10 mouse cellular contexts compared by ENCODE assay signal in the genomic region with DNA sequence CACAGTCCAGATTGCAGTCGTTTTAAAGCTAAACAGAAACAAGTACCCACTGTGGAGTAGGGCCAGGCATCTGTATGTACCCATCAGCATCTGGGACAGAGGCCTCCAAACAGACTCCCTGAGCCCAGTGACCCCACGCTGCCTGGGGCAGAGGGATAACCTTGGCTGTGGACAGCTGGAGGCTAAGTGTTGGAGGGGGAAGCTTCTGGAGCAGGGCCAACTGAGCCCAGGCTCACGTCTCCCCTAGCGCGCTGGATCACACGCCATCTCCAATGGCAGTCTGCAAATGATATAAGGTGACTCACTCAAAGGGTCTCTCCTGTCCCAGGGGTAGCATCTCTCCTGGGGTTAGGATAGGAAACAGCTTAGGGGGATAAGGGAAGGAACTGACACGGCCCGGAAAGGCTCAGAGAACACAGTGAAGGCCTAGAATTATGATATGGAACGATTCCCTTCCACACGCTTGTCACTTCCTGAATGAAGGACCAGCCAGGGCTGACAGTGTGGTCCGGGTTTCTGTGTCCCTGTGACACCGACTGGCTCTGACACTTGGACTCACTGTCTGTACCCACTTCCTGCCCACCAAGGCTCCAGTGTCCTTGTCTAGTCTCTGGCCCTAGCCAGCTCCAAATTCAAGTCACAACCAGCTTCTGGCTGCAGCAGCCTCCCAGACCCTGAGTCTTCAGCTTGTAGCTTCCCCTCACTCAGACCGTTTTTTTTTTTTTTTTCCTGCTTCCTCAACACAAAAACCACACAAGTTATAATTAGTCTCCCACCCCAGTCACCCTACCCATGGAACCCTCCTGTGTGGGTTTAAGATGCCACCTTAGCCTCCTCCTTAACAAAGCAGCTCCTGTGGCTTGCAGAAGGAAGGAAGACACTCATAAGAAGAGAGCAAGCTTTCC. TPM values are rescaled to one million over a fixed set of nuclear protein-coding genes. Genes with fewer than 3 reads are reported as not detected.
DNase-seq lines count a peak whose midpoint lies in the region; ATAC-seq lines count a peak whose summit lies in the region.
"Had no signal": no experiment of that assay in that cellular context is flagged by ENCODE, and none has a peak within 500 bp of the region (broad histone marks: within the 10 kb centered on the region; RNA-seq: fewer than 3 reads in every experiment).

No protein-coding gene starts in this region.

- no peaks in the 10 kb centered on the region for H3K27me3 ChIP-seq in heart, embryonic 15.5 days
- no peaks in the 10 kb centered on the region for H3K27me3 ChIP-seq in midbrain, embryonic 10.5 days (ENCODE audit: low read depth, poor library complexity, severe bottlenecking)
- H3K27me3 ChIP-seq in midbrain, embryonic 11.5 days (ENCODE audit: control insufficient read depth, insufficient read depth, low read length) = no peaks in the 10 kb centered on the region
- H3K27me3 ChIP-seq: forebrain, embryonic 15.5 days had no signal

- no peak overlapping the region for H3K4me3 ChIP-seq in heart, embryonic 15.5 days
- H3K4me3 ChIP-seq in midbrain, embryonic 10.5 days = no peak overlapping the region
- no peak overlapping the region for H3K4me3 ChIP-seq in midbrain, embryonic 11.5 days (ENCODE audit: low read depth, low read length)
- H3K4me3 ChIP-seq in brown adipose tissue, adult 24 weeks (ENCODE audit: insufficient read depth, low read depth, low read length) = no peak overlapping the region
- H3K4me3 ChIP-seq: forebrain, embryonic 15.5 days had no signal

- peak overlapping the region; percentile 54 for H3K27ac ChIP-seq in heart, embryonic 15.5 days
- 0 out of 2 replicates have a peak overlapping the region, but pooled peaks have one; percentile 29 for H3K27ac ChIP-seq in midbrain, embryonic 10.5 days (replicated peaks)
- H3K27ac ChIP-seq in midbrain, embryonic 11.5 days (ENCODE audit: low read depth, low read length) = no peak overlapping the region
- H3K27ac ChIP-seq in brown adipose tissue, adult 24 weeks (replicated peaks; ENCODE audit: low read depth, low read length) = peak overlapping the region; percentile 27
- H3K27ac ChIP-seq: forebrain, embryonic 15.5 days had no signal

- H3K4me2 ChIP-seq in heart, embryonic 15.5 days = no peak overlapping the region
- no peak overlapping the region for H3K4me2 ChIP-seq in midbrain, embryonic 11.5 days
- H3K4me2 ChIP-seq: forebrain, embryonic 15.5 days had no signal

- peaks cover 24% of the 10 kb centered on the region for H3K4me1 ChIP-seq in heart, embryonic 15.5 days (replicated peaks)
- H3K4me1 ChIP-seq in midbrain, embryonic 10.5 days = peaks cover 39% of the 10 kb centered on the region
- H3K4me1 ChIP-seq in midbrain, embryonic 11.5 days (ENCODE audit: control insufficient read depth, insufficient read depth, low read length) = peaks cover 19% of the 10 kb centered on the region
- H3K4me1 ChIP-seq in brown adipose tissue, adult 24 weeks (ENCODE audit: control insufficient read depth, insufficient read depth, insufficient read length, low read length) = no peaks in the 10 kb centered on the region

- intact Hi-C loops in heart, postnatal 25 days (cut with DNase I) = no loop called here

- 44% methylated on average over 13 of the region's 13 CpGs for WGBS in heart, embryonic 15.5 days
- WGBS in midbrain, embryonic 10.5 days = 87% methylated on average over 13 of the region's 13 CpGs
- 89% methylated on average over 13 of the region's 13 CpGs for WGBS in midbrain, embryonic 11.5 days

- H3K9me3 ChIP-seq in heart, embryonic 15.5 days (replicated peaks) = no peaks in the 10 kb centered on the region
- H3K9me3 ChIP-seq in midbrain, embryonic 10.5 days (replicated peaks) = no peaks in the 10 kb centered on the region
- no peaks in the 10 kb centered on the region for H3K9me3 ChIP-seq in midbrain, embryonic 11.5 days (ENCODE audit: control insufficient read depth, low read length)
- H3K9me3 ChIP-seq: forebrain, embryonic 15.5 days had no signal

- no peak for ATAC-seq in heart, embryonic 15.5 days (replicated peaks; ENCODE audit: insufficient number of reproducible peaks, insufficient read depth, low FRiP score, low read depth)
- no peak for ATAC-seq in midbrain, embryonic 11.5 days (ENCODE audit: low FRiP score)
- peak; percentile 21 for ATAC-seq in megakaryocyte progenitor cell, adult 5-6 weeks (replicated peaks; ENCODE audit: poor library complexity)
- ATAC-seq: forebrain, embryonic 15.5 days had no signal

- DNase-seq in heart, postnatal 25 days (ENCODE audit: low spot score) = no peak
- no peak for DNase-seq in midbrain, embryonic 10.5 days (ENCODE audit: low spot score)
- DNase-seq in midbrain, embryonic 11.5 days (ENCODE audit: low spot score, missing footprints) = no peak
- DNase-seq in Muller cell, postnatal 12 days (ENCODE audit: inconsistent ontology term) = no peak
- no peak for DNase-seq in layer of hippocampus, postnatal 25 days (ENCODE audit: extremely low spot score in 1 of 2, low spot score in 1 of 2)
- DNase-seq: cerebellum, adult 9-10 months had no signal

- H3K36me3 ChIP-seq in heart, embryonic 15.5 days = no peaks in the 10 kb centered on the region
- H3K36me3 ChIP-seq in midbrain, embryonic 10.5 days = no peaks in the 10 kb centered on the region
- no peaks in the 10 kb centered on the region for H3K36me3 ChIP-seq in midbrain, embryonic 11.5 days (ENCODE audit: control insufficient read depth, insufficient read depth, low read length)
- H3K36me3 ChIP-seq: forebrain, embryonic 15.5 days had no signal

- no peak overlapping the region for H3K9ac ChIP-seq in heart, embryonic 15.5 days
- no peak overlapping the region for H3K9ac ChIP-seq in midbrain, embryonic 11.5 days (ENCODE audit: low read length)
- H3K9ac ChIP-seq: forebrain, embryonic 15.5 days had no signal

RNA-seq across cellular contexts. Expression of a gene that starts 57.3 kb away (rescaled TPM):
- 14.7 and 19.8 TPM in 2 replicates for polyA plus RNA-seq in heart, embryonic 15.5 days (2015; fragmentation: Nextera tagmentation; extraction: Ambion mirVana)
- total RNA-seq in heart, postnatal 25 days (2021) = 10 to 100 TPM; 61.6 to 70.0 TPM
- polyA plus RNA-seq in midbrain, embryonic 10.5 days (2016; fragmentation: Nextera tagmentation; extraction: Ambion mirVana) = 5.6 and 5.9 TPM in 2 replicates
- polyA plus RNA-seq in midbrain, embryonic 11.5 days (2014; fragmentation: Nextera tagmentation; extraction: Ambion mirVana) = 4.9 and 5.0 TPM in 2 replicates
- 1.0 and 1.3 TPM in 2 replicates for polyA plus RNA-seq in brown adipose tissue, adult 24 weeks (2012; ENCODE audit: insufficient read depth, insufficient read length, missing spikeins)
- total RNA-seq in megakaryocyte progenitor cell, adult 5-6 weeks (2015) = 25.4 and 27.1 TPM in 2 replicates
- total RNA-seq in megakaryocyte progenitor cell, adult 5-6 weeks (2017) = 8.6 and 10.7 TPM in 2 replicates
- total RNA-seq in layer of hippocampus, postnatal 25 days (2021) = 100 to 1,000 TPM; 127 to 132 TPM
